13 mouse cellular contexts compared by ENCODE assay signal in the genomic region with DNA sequence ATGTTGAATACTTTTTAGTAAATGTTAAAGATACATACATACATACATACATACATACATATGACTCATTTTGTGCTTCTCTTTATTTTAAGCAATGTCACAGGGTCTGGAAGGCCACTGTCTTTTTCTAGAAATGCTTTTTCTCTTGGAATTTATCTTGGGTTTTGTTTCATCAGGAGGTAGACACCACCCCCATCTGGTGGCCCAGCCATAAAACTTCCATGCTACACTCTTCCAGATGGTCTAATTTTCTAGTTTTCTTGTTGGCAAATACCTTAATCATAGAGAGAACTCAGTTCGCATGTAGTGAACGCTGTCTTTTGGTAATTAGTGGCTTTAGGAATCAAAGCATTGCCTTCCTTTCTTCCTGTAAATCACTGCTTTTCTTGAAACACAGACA. TPM values are rescaled to one million over a fixed set of nuclear protein-coding genes. Genes with fewer than 3 reads are reported as not detected.
DNase-seq lines count a peak whose midpoint lies in the region; ATAC-seq and TF ChIP-seq lines count a peak whose summit lies in the region.
"Had no signal": no experiment of that assay in that cellular context is flagged by ENCODE, and none has a peak within 500 bp of the region (broad histone marks: within the 10 kb centered on the region; RNA-seq: fewer than 3 reads in every experiment).

No protein-coding gene starts in this region.

- TF ChIP-seq EP300 in heart, adult 2 months (IDR thresholded peaks at IDR 0.05; ENCODE audit: insufficient read depth, low read depth, low read length): no peak

- no peaks in the 10 kb centered on the region for H3K36me3 ChIP-seq in heart, adult 2 months (ENCODE audit: control insufficient read depth, insufficient read depth, low read length)
- no peaks in the 10 kb centered on the region for H3K36me3 ChIP-seq in embryonic facial prominence, embryonic 14.5 days (ENCODE audit: control insufficient read depth, insufficient read depth, low read length)

- no peak overlapping the region for H3K4me3 ChIP-seq in heart, adult 2 months
- H3K4me3 ChIP-seq in layer of hippocampus, adult 2 months: no peak overlapping the region
- H3K4me3 ChIP-seq in embryonic facial prominence, embryonic 14.5 days (ENCODE audit: low read depth, low read length): no peak overlapping the region
- H3K4me3 ChIP-seq: erythroblast, embryonic 14.5 days had no signal

- H3K9me3 ChIP-seq in embryonic facial prominence, embryonic 14.5 days (ENCODE audit: control insufficient read depth, low read length): no peaks in the 10 kb centered on the region

- no peak overlapping the region for H3K4me2 ChIP-seq in embryonic facial prominence, embryonic 14.5 days (ENCODE audit: low read depth, low read length)

- H3K27me3 ChIP-seq in heart, adult 2 months (ENCODE audit: control insufficient read depth, insufficient read depth, low read length): no peaks in the 10 kb centered on the region
- H3K27me3 ChIP-seq in embryonic facial prominence, embryonic 14.5 days (replicated peaks; ENCODE audit: control insufficient read depth, insufficient read depth, low read length): no peaks in the 10 kb centered on the region

- DNase-seq in heart, adult 2 months: no peak
- no peak for DNase-seq in heart, adult 11 months
- DNase-seq in layer of hippocampus, adult 2 months (ENCODE audit: low spot score in 2 of 2): no peak
- no peak for DNase-seq in layer of hippocampus, postnatal 36 days
- peak; percentile 15 for DNase-seq in right cerebral cortex, postnatal 14 days
- no peak for DNase-seq in right cerebral cortex, postnatal 36 days (ENCODE audit: low spot score in 2 of 2)
- peak; percentile 21 for DNase-seq in embryonic facial prominence, embryonic 14.5 days (ENCODE audit: low spot score)
- DNase-seq: adrenal gland, postnatal 10 days; left cerebral cortex, postnatal 4 days; spleen, adult 18-20 months had no signal

- peak; percentile 69 for TF ChIP-seq CTCF in heart, adult 2 months (IDR thresholded peaks at IDR 0.05)
- TF ChIP-seq CTCF in layer of hippocampus, adult 2 months (conservative IDR thresholded peaks at IDR 0.05): peak; percentile 75

- no peaks in the 10 kb centered on the region for H3K79me2 ChIP-seq in heart, adult 2 months (replicated peaks; ENCODE audit: control insufficient read depth, insufficient read depth, low read length)

- no peaks in the 10 kb centered on the region for H3K4me1 ChIP-seq in heart, adult 2 months (ENCODE audit: control insufficient read depth, insufficient read depth, low read length)
- H3K4me1 ChIP-seq in embryonic facial prominence, embryonic 14.5 days (ENCODE audit: control insufficient read depth, insufficient read depth, low read length): no peaks in the 10 kb centered on the region

- 71% methylated on average over 2 of the region's 2 CpGs for WGBS in heart, adult 2 months
- WGBS in embryonic facial prominence, embryonic 14.5 days: 61% methylated on average over 2 of the region's 2 CpGs

- H3K9ac ChIP-seq in heart, adult 2 months (ENCODE audit: low read depth, low read length): no peak overlapping the region
- no peak overlapping the region for H3K9ac ChIP-seq in embryonic facial prominence, embryonic 14.5 days (ENCODE audit: low read depth, low read length)
- H3K9ac ChIP-seq: liver, embryonic 14.5 days had no signal

- H3K27ac ChIP-seq in heart, adult 2 months: no peak overlapping the region
- no peak overlapping the region for H3K27ac ChIP-seq in layer of hippocampus, adult 2 months
- no peak overlapping the region for H3K27ac ChIP-seq in embryonic facial prominence, embryonic 14.5 days (replicated peaks; ENCODE audit: low read depth, low read length)
- H3K27ac ChIP-seq: liver, embryonic 14.5 days had no signal

- ATAC-seq in embryonic facial prominence, embryonic 14.5 days (ENCODE audit: low read depth): no peak
- ATAC-seq in CD4-positive, CD25-positive, alpha-beta regulatory T cell, adult 4 months: no peak

- intact Hi-C loops in heart, adult 2 months (cut with DNase I): loop anchor here (5.0 to 10.0 kb wide), 3 partner anchors 159 to 789 kb away; a partner anchor contains a TSS

- no peak for TF ChIP-seq POLR2A in heart, adult 2 months (IDR thresholded peaks at IDR 0.05; ENCODE audit: insufficient read depth, low read depth, low read length)

RNA-seq across cellular contexts. Expression of a gene that starts 46.9 kb away (rescaled TPM):
- total RNA-seq in heart, adult 2 months (2021): 10 to 100 TPM; 12.4 to 14.4 TPM
- polyA plus RNA-seq in heart, adult 2 months (2012; rRNA removed): 17.2 and 34.3 TPM in 2 replicates
- 1 to 10 TPM; 1.1 to 2.2 TPM for total RNA-seq in layer of hippocampus, adult 2 months (2021)
- total RNA-seq in layer of hippocampus, postnatal 36 days (2021): 1 to 10 TPM; 1.2 to 1.9 TPM
- 841 and 870 TPM in 2 replicates for polyA plus RNA-seq in embryonic facial prominence, embryonic 14.5 days (2014; fragmentation: Nextera tagmentation; extraction: Ambion mirVana)
- not detected for polyA plus RNA-seq in CD4-positive, CD25-positive, alpha-beta regulatory T cell, adult 4 months (2017; shearing (Covaris generic))
- polyA plus RNA-seq: erythroblast, embryonic 14.5 days had no signal

Comparison
In these comparisons a context has a peak if more than half of its experiments do, and no peak if none do; other contexts are left out.
1. DNase-seq: peak in right cerebral cortex, postnatal 14 days (single experiment) and embryonic facial prominence, embryonic 14.5 days (single experiment); none in heart, adult 2 months (0 of 2), heart, adult 11 months (single experiment), layer of hippocampus, adult 2 months (0 of 2), layer of hippocampus, postnatal 36 days (0 of 2) and right cerebral cortex, postnatal 36 days (0 of 2).
2. RNA of a gene that starts 46.9 kb away (total RNA-seq): 12.4 to 14.4 TPM in heart, adult 2 months; 1.1 to 2.2 TPM in layer of hippocampus, adult 2 months and 1.2 to 1.9 TPM in layer of hippocampus, postnatal 36 days; every median in the first group is over 4 times any median in the second.